Mouse (Mus musculus): ENCODE data around the gene Rab1a.
"Not testable (repeated sequence)": the region's sequence is repeated elsewhere in the genome, so short reads cannot be mapped to it uniquely, and the experiment has no call there.

Rab1a gene

GRCm38 (mm10) chr11:20200713-20201575 is at the start of gene Rab1a:
Gene Rab1a (plus strand): TSS chr11:20201432.
- peak; percentile 100 for DNase-seq (ENCODE audit: low read depth, low spot score)
- no peaks in the 10 kb centered on the region for H3K36me3 ChIP-seq (ENCODE audit: control insufficient read depth, insufficient read depth, low read length, poor library complexity, severe bottlenecking)
- H3K27me3 ChIP-seq (ENCODE audit: control insufficient read depth, insufficient read depth, low read length, poor library complexity, severe bottlenecking) = no peaks in the 10 kb centered on the region; the same call in 1 of the 2 replicates

GRCm38 (mm10) chr11:20152107-20152901 is 48.9 kb upstream of the Rab1a start:
- Histone ChIP-seq H3K36me3 (ENCODE audit: control insufficient read depth, insufficient read depth, low read length, poor library complexity, severe bottlenecking) (no peaks in the 10 kb centered on the region), H3K27me3 (ENCODE audit: control insufficient read depth, insufficient read depth, low read length, poor library complexity, severe bottlenecking) (no peaks in the 10 kb centered on the region)
- DNase-seq (ENCODE audit: low read depth, low spot score) = no peak

- not testable (repeated sequence) for DNase-seq (ENCODE audit: low read depth, low spot score); H3K36me3 ChIP-seq (ENCODE audit: control insufficient read depth, insufficient read depth, low read length, poor library complexity, severe bottlenecking); H3K27me3 ChIP-seq (ENCODE audit: control insufficient read depth, insufficient read depth, low read length, poor library complexity, severe bottlenecking)
These were observed 47.7 kb upstream of the Rab1a start for GRCm38 (mm10) chr11:20153542-20153941.

- no peak for DNase-seq (ENCODE audit: low read depth, low spot score)
- H3K27me3 ChIP-seq (ENCODE audit: control insufficient read depth, insufficient read depth, low read length, poor library complexity, severe bottlenecking) = no peaks in the 10 kb centered on the region
- H3K36me3 ChIP-seq (ENCODE audit: control insufficient read depth, insufficient read depth, low read length, poor library complexity, severe bottlenecking) = no peaks in the 10 kb centered on the region
These were observed 42.4 kb upstream of the Rab1a start for GRCm38 (mm10) chr11:20158879-20159278.

GRCm38 (mm10) chr11:20164979-20165867 is 36.0 kb upstream of the Rab1a start:
- DNase-seq (ENCODE audit: low read depth, low spot score) = no peak
- Histone ChIP-seq H3K27me3 (ENCODE audit: control insufficient read depth, insufficient read depth, low read length, poor library complexity, severe bottlenecking) (no peaks in the 10 kb centered on the region), H3K36me3 (ENCODE audit: control insufficient read depth, insufficient read depth, low read length, poor library complexity, severe bottlenecking) (no peaks in the 10 kb centered on the region)

GRCm38 (mm10) chr11:20165991-20166390 is 35.2 kb upstream of the Rab1a start:
- Histone ChIP-seq H3K27me3 (ENCODE audit: control insufficient read depth, insufficient read depth, low read length, poor library complexity, severe bottlenecking) (no peaks in the 10 kb centered on the region), H3K36me3 (ENCODE audit: control insufficient read depth, insufficient read depth, low read length, poor library complexity, severe bottlenecking) (no peaks in the 10 kb centered on the region)
- no peak for DNase-seq (ENCODE audit: low read depth, low spot score)

GRCm38 (mm10) chr11:20166476-20166875 is 34.8 kb upstream of the Rab1a start:
- not testable (repeated sequence) for H3K27me3 ChIP-seq (ENCODE audit: control insufficient read depth, insufficient read depth, low read length, poor library complexity, severe bottlenecking); H3K36me3 ChIP-seq (ENCODE audit: control insufficient read depth, insufficient read depth, low read length, poor library complexity, severe bottlenecking); DNase-seq (ENCODE audit: low read depth, low spot score)

GRCm38 (mm10) chr11:20168972-20169371 is 32.3 kb upstream of the Rab1a start:
- Histone ChIP-seq H3K36me3 (ENCODE audit: control insufficient read depth, insufficient read depth, low read length, poor library complexity, severe bottlenecking) (no peaks in the 10 kb centered on the region), H3K27me3 (ENCODE audit: control insufficient read depth, insufficient read depth, low read length, poor library complexity, severe bottlenecking) (no peaks in the 10 kb centered on the region)
- no peak for DNase-seq (ENCODE audit: low read depth, low spot score)

- no peak for DNase-seq (ENCODE audit: low read depth, low spot score)
- no peaks in the 10 kb centered on the region for H3K36me3 ChIP-seq (ENCODE audit: control insufficient read depth, insufficient read depth, low read length, poor library complexity, severe bottlenecking)
- H3K27me3 ChIP-seq (ENCODE audit: control insufficient read depth, insufficient read depth, low read length, poor library complexity, severe bottlenecking) = no peaks in the 10 kb centered on the region
These were observed 14.0 kb upstream of the Rab1a start for GRCm38 (mm10) chr11:20187271-20187670.

GRCm38 (mm10) chr11:20193100-20193736 is 8.0 kb upstream of the Rab1a start:
- no peak for DNase-seq (ENCODE audit: low read depth, low spot score)
- H3K36me3 ChIP-seq (ENCODE audit: control insufficient read depth, insufficient read depth, low read length, poor library complexity, severe bottlenecking) = no peaks in the 10 kb centered on the region
- no peaks in the 10 kb centered on the region for H3K27me3 ChIP-seq (ENCODE audit: control insufficient read depth, insufficient read depth, low read length, poor library complexity, severe bottlenecking)

GRCm38 (mm10) chr11:20201661-20202101 is 449 bp downstream of the Rab1a start:
- Histone ChIP-seq H3K36me3 (ENCODE audit: control insufficient read depth, insufficient read depth, low read length, poor library complexity, severe bottlenecking) (no peaks in the 10 kb centered on the region), H3K27me3 (ENCODE audit: control insufficient read depth, insufficient read depth, low read length, poor library complexity, severe bottlenecking) (no peaks in the 10 kb centered on the region; the same call in 1 of the 2 replicates)
- DNase-seq (ENCODE audit: low read depth, low spot score) = peak; percentile 46

GRCm38 (mm10) chr11:20202299-20203011 is 1.2 kb downstream of the Rab1a start:
- peak; percentile 73 for DNase-seq (ENCODE audit: low read depth, low spot score)
- Histone ChIP-seq H3K36me3 (ENCODE audit: control insufficient read depth, insufficient read depth, low read length, poor library complexity, severe bottlenecking) (no peaks in the 10 kb centered on the region), H3K27me3 (ENCODE audit: control insufficient read depth, insufficient read depth, low read length, poor library complexity, severe bottlenecking) (no peaks in the 10 kb centered on the region; the same call in 1 of the 2 replicates)

GRCm38 (mm10) chr11:20204321-20204720 is 3.1 kb downstream of the Rab1a start:
- DNase-seq (ENCODE audit: low read depth, low spot score) = peak; percentile 16
- no peaks in the 10 kb centered on the region for H3K27me3 ChIP-seq (ENCODE audit: control insufficient read depth, insufficient read depth, low read length, poor library complexity, severe bottlenecking)
- H3K36me3 ChIP-seq (ENCODE audit: control insufficient read depth, insufficient read depth, low read length, poor library complexity, severe bottlenecking) = no peaks in the 10 kb centered on the region
